ENCODE assay signal across 21 mouse cellular contexts in genomic region chr11:67500115-67500514, GRCm38 (mm10).
"Had no signal": no experiment of that assay in that cellular context is flagged by ENCODE, and none has a peak within 500 bp of the region (broad histone marks: within the 10 kb centered on the region; RNA-seq: fewer than 3 reads in every experiment).

No protein-coding gene starts in this region.

- H3K36me3 ChIP-seq: liver, embryonic 13.5 days; liver, embryonic 15.5 days; lung, embryonic 15.5 days; midbrain, embryonic 10.5 days; midbrain, embryonic 13.5 days; midbrain, embryonic 15.5 days; neural tube, embryonic 13.5 days; neural tube, embryonic 15.5 days had no signal

- H3K4me3 ChIP-seq: liver, embryonic 13.5 days; liver, embryonic 15.5 days; lung, embryonic 15.5 days; midbrain, embryonic 10.5 days; midbrain, embryonic 13.5 days; midbrain, embryonic 15.5 days; myocyte; neural tube, embryonic 13.5 days; neural tube, embryonic 15.5 days had no signal

- DNase-seq: liver, embryonic 13.5 days; liver, postnatal 0 days; lung, adult 2 months; lung, postnatal 14 days; lung, postnatal 36 days; retina, postnatal 1 day; right cerebral cortex, adult 18-20 months; right cerebral cortex, postnatal 25 days; right cerebral cortex, postnatal 4 days; spleen, adult 18-20 months; thymus, adult 18-20 months; thymus, postnatal 14 days; thymus, postnatal 36 days had no signal

- H3K27ac ChIP-seq: liver, embryonic 13.5 days; liver, embryonic 15.5 days; lung, embryonic 15.5 days; midbrain, embryonic 10.5 days; midbrain, embryonic 13.5 days; midbrain, embryonic 15.5 days; neural tube, embryonic 13.5 days; neural tube, embryonic 15.5 days had no signal
